9 mouse cellular contexts compared by ENCODE assay signal in genomic region chr9:69133696-69134095, GRCm38 (mm10).
DNase-seq lines count a peak whose midpoint lies in the region; ATAC-seq and TF ChIP-seq lines count a peak whose summit lies in the region.
"Had no signal": no experiment of that assay in that cellular context is flagged by ENCODE, and none has a peak within 500 bp of the region (broad histone marks: within the 10 kb centered on the region; RNA-seq: fewer than 3 reads in every experiment).

No protein-coding gene starts in this region.

- no peak overlapping the region for H3K9ac ChIP-seq in heart, embryonic 12.5 days
- no peak overlapping the region for H3K9ac ChIP-seq in limb, embryonic 15.5 days
- no peak overlapping the region for H3K9ac ChIP-seq in midbrain, embryonic 11.5 days (ENCODE audit: low read length)
- H3K9ac ChIP-seq in midbrain, embryonic 15.5 days, result no peak overlapping the region
- H3K9ac ChIP-seq: liver, embryonic 13.5 days had no signal

- peaks cover 19% of the 10 kb centered on the region for H3K4me1 ChIP-seq in heart, embryonic 12.5 days (replicated peaks)
- H3K4me1 ChIP-seq in limb, embryonic 15.5 days, result peaks cover 20% of the 10 kb centered on the region
- no peaks in the 10 kb centered on the region for H3K4me1 ChIP-seq in midbrain, embryonic 11.5 days (ENCODE audit: control insufficient read depth, insufficient read depth, low read length)
- no peaks in the 10 kb centered on the region for H3K4me1 ChIP-seq in midbrain, embryonic 15.5 days
- H3K4me1 ChIP-seq: liver, embryonic 13.5 days had no signal

- DNase-seq in heart, adult 11 months, result peak; percentile 97
- peak; percentile 28 for DNase-seq in adrenal gland, postnatal 10 days
- peak; percentile 57 for DNase-seq in gastrocnemius, adult 2 months
- no peak for DNase-seq in c-Kit-positive CD71-positive TER-119-positive erythroid progenitor cells, embryonic 14.5 days (ENCODE audit: low spot score)
- DNase-seq in midbrain, embryonic 11.5 days (ENCODE audit: low spot score, missing footprints), result no peak
- DNase-seq: liver, embryonic 13.5 days had no signal

- intact Hi-C loops in gastrocnemius, adult 2 months (cut with DNase I), result no loop called here

- peaks cover 62% of the 10 kb centered on the region for H3K27me3 ChIP-seq in heart, embryonic 12.5 days (replicated peaks)
- H3K27me3 ChIP-seq in limb, embryonic 15.5 days, result peaks cover 18% of the 10 kb centered on the region
- no peaks in the 10 kb centered on the region for H3K27me3 ChIP-seq in midbrain, embryonic 11.5 days (ENCODE audit: control insufficient read depth, insufficient read depth, low read length)
- H3K27me3 ChIP-seq in midbrain, embryonic 15.5 days (replicated peaks), result no peaks in the 10 kb centered on the region

- no peaks in the 10 kb centered on the region for H3K9me3 ChIP-seq in heart, embryonic 12.5 days (replicated peaks)
- no peaks in the 10 kb centered on the region for H3K9me3 ChIP-seq in limb, embryonic 15.5 days
- no peaks in the 10 kb centered on the region for H3K9me3 ChIP-seq in midbrain, embryonic 11.5 days (ENCODE audit: control insufficient read depth, low read length)
- H3K9me3 ChIP-seq in midbrain, embryonic 15.5 days, result no peaks in the 10 kb centered on the region
- H3K9me3 ChIP-seq: liver, embryonic 13.5 days had no signal

- no peak for TF ChIP-seq CTCF in gastrocnemius, adult 2 months (IDR thresholded peaks at IDR 0.05)

- H3K36me3 ChIP-seq in heart, embryonic 12.5 days, result no peaks in the 10 kb centered on the region
- H3K36me3 ChIP-seq in limb, embryonic 15.5 days, result no peaks in the 10 kb centered on the region
- H3K36me3 ChIP-seq in midbrain, embryonic 11.5 days (ENCODE audit: control insufficient read depth, insufficient read depth, low read length), result no peaks in the 10 kb centered on the region
- H3K36me3 ChIP-seq in midbrain, embryonic 15.5 days (replicated peaks), result no peaks in the 10 kb centered on the region
- H3K36me3 ChIP-seq: liver, embryonic 13.5 days had no signal

- no peak overlapping the region for H3K4me3 ChIP-seq in heart, embryonic 12.5 days
- H3K4me3 ChIP-seq in gastrocnemius, adult 2 months, result no peak overlapping the region
- H3K4me3 ChIP-seq in limb, embryonic 15.5 days, result no peak overlapping the region
- H3K4me3 ChIP-seq in midbrain, embryonic 11.5 days (ENCODE audit: low read depth, low read length), result no peak overlapping the region
- H3K4me3 ChIP-seq in midbrain, embryonic 15.5 days, result no peak overlapping the region
- H3K4me3 ChIP-seq: liver, embryonic 13.5 days had no signal

- H3K27ac ChIP-seq in heart, embryonic 12.5 days (ENCODE audit: poor library complexity, severe bottlenecking), result no peak overlapping the region
- peak overlapping the region; percentile 75 for H3K27ac ChIP-seq in gastrocnemius, adult 2 months
- H3K27ac ChIP-seq in limb, embryonic 15.5 days, result peak overlapping the region; percentile 78
- no peak overlapping the region for H3K27ac ChIP-seq in midbrain, embryonic 11.5 days (ENCODE audit: low read depth, low read length)
- H3K27ac ChIP-seq in midbrain, embryonic 15.5 days, result no peak overlapping the region
- H3K27ac ChIP-seq: liver, embryonic 13.5 days had no signal

- WGBS in heart, embryonic 12.5 days, result 52% methylated on average over 7 of the region's 7 CpGs
- WGBS in limb, embryonic 15.5 days, result 17% methylated on average over 7 of the region's 7 CpGs
- 80% methylated on average over 7 of the region's 7 CpGs for WGBS in midbrain, embryonic 11.5 days
- WGBS in midbrain, embryonic 15.5 days, result 81% methylated on average over 7 of the region's 7 CpGs

- no peak overlapping the region for H3K4me2 ChIP-seq in heart, embryonic 12.5 days
- peak overlapping the region; percentile 3; the same call in 1 of the 2 replicates for H3K4me2 ChIP-seq in limb, embryonic 15.5 days
- no peak overlapping the region for H3K4me2 ChIP-seq in midbrain, embryonic 11.5 days
- H3K4me2 ChIP-seq in midbrain, embryonic 15.5 days, result no peak overlapping the region
- H3K4me2 ChIP-seq: liver, embryonic 13.5 days had no signal

- no peak; the same call in 1 of the 2 replicates for ATAC-seq in heart, embryonic 12.5 days (ENCODE audit: insufficient number of reproducible peaks, low FRiP score)
- ATAC-seq in limb, embryonic 15.5 days (ENCODE audit: insufficient number of reproducible peaks, low FRiP score, low TSS enrichment, low read depth), result 0 out of 2 replicates have a peak, but pooled peaks have one; percentile 41
- ATAC-seq in midbrain, embryonic 11.5 days (ENCODE audit: low FRiP score), result no peak
- ATAC-seq in midbrain, embryonic 15.5 days (replicated peaks), result no peak

Comparison
In these comparisons a context has a peak if more than half of its experiments do, and no peak if none do; other contexts are left out.
1. DNase-seq: peak in heart, adult 11 months (single experiment), adrenal gland, postnatal 10 days (single experiment) and gastrocnemius, adult 2 months (single experiment); none in c-Kit-positive CD71-positive TER-119-positive erythroid progenitor cells, embryonic 14.5 days (single experiment) and midbrain, embryonic 11.5 days (single experiment).
2. H3K27ac ChIP-seq: peak in gastrocnemius, adult 2 months (single experiment) and limb, embryonic 15.5 days (single experiment); none in heart, embryonic 12.5 days (single experiment), midbrain, embryonic 11.5 days (single experiment) and midbrain, embryonic 15.5 days (single experiment).